Mouse (Mus musculus) forebrain, embryonic 13.5 days (tissue): ENCODE results near the gene Abcc4. TPM values are rescaled to one million over a fixed set of nuclear protein-coding genes. Genes with fewer than 3 reads are reported as not detected.
A peak's percentile ranks its signal among the peaks of the same experiment; 100 is the strongest.

Experiments
- ATAC-seq: fragments of 200-750 bp; cut with Nextera tagmentation; 2 replicates; pipeline ENCODE4 v1.8.0; 2017
- H3K27ac ChIP-seq: fragments of 300-500 bp; sonication (generic); 2 replicates; pipeline ENCODE4 v1.5.1; 2015; ENCODE audit warnings: inconsistent platforms, mild to moderate bottlenecking, moderate library complexity
- H3K27me3 ChIP-seq: fragments of 300-500 bp; sonication (generic); 2 replicates; pipeline ENCODE4 v1.6.1; 2015; ENCODE audit warnings: mild to moderate bottlenecking, inconsistent platforms
- H3K36me3 ChIP-seq: fragments of 300-500 bp; sonication (generic); 2 replicates; pipeline ENCODE4 v1.6.1; 2015; ENCODE audit warnings: mild to moderate bottlenecking, inconsistent platforms; ENCODE audit not compliant: poor library complexity, severe bottlenecking
- H3K4me1 ChIP-seq: fragments of 300-500 bp; sonication (generic); 2 replicates; pipeline ENCODE4 v1.6.1; 2015; ENCODE audit warnings: inconsistent platforms
- H3K4me2 ChIP-seq: fragments of 300-500 bp; sonication (generic); 2 replicates; pipeline ENCODE4 v1.6.1; 2015; ENCODE audit warnings: inconsistent platforms, mild to moderate bottlenecking, moderate library complexity
- H3K4me3 ChIP-seq: fragments of 300-500 bp; sonication (generic); 2 replicates; pipeline ENCODE4 v1.5.1; 2015; ENCODE audit warnings: mild to moderate bottlenecking, inconsistent platforms
- H3K9ac ChIP-seq: fragments of 300-500 bp; sonication (generic); 2 replicates; pipeline ENCODE4 v1.6.1; 2015; ENCODE audit warnings: mild to moderate bottlenecking, inconsistent platforms
- H3K9me3 ChIP-seq: fragments of 300-500 bp; sonication (generic); replicated peaks from 2 replicates; pipeline ENCODE4 v1.6.1; 2016; ENCODE audit warnings: inconsistent platforms
- WGBS: fragments of 180-500 bp; shearing (Covaris S2); methylation state at CpG from one replicate; pipeline ENCODE4 v1.1.7; 2015; 5-methylcytosine and 5-hydroxymethylcytosine counted together
- microRNA-seq: library from miRNA; unstranded; fragments of <30 nt; microRNA quantifications from one replicate; pipeline ENCODE4, GENCODE M21; 2016
- polyA plus RNA-seq: library from polyadenylated mRNA; unstranded; fragments of >200 nt; fragmentation: Nextera tagmentation; extraction: Ambion mirVana; gene quantifications from 2 replicates; pipeline ENCODE4 v1.2.1, GENCODE M21; 2015

The Abcc4 gene
- polyA plus RNA-seq, 1 experiment from 2014 or later: 1.2 TPM

DNA sequence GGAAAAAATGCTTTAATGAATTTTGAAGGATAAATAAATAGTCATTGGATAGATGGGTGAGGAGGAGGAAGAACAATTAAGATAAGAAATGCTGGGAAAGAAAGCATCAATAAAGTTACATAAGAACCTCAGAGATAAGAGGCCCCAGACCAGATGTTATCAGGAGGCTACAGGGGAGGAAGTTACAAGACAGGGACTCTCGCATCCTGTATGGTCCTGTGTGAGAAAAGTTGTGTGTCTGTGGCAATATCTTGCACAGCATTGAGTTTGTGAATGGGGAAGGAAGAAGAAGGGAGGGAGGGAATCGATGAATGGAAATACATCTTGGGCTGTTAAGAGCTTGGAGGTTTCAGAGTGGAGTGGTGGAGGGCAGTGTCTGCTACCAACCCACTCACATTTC lies 240.7 kb downstream of the Abcc4 start:
- Histone ChIP-seq H3K36me3 (no peaks in the 10 kb centered on the region), H3K9me3 (no peaks in the 10 kb centered on the region), H3K27ac (no peak overlapping the region), H3K27me3 (peaks cover 3% of the 10 kb centered on the region; the same call in 1 of the 2 replicates), H3K4me3 (no peak overlapping the region), H3K9ac (no peak overlapping the region), H3K4me1 (no peaks in the 10 kb centered on the region), H3K4me2 (no peak overlapping the region)
- ATAC-seq: no peak
- WGBS: 96% methylated on average over 2 of the region's 2 CpGs

DNA sequence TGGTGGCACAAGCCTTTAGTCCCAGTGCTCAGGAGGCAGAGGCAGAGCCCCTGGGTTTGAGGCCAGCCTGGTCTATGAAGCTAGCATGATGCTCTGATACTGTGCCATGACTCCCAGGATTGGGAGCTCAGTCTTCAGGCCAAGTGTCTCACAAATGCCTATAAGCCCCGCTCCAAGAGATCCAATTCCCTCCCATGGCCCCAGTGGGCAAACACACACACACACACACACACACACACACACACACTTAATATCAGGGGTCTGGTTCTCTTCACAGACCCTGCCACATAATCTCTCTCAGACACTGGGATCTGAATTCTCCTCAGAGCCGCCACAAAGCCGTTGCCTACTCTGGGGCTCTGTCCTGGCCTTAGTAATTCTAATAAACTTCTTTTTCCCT lies 241.6 kb downstream of the Abcc4 start:
- Histone ChIP-seq H3K4me2 (no peak overlapping the region), H3K27ac (no peak overlapping the region), H3K27me3 (no peaks in the 10 kb centered on the region), H3K4me1 (no peaks in the 10 kb centered on the region), H3K4me3 (no peak overlapping the region), H3K9ac (no peak overlapping the region), H3K9me3 (no peaks in the 10 kb centered on the region), H3K36me3 (no peaks in the 10 kb centered on the region)
- 97% methylated on average over 3 of the region's 3 CpGs for WGBS
- no peak for ATAC-seq

DNA sequence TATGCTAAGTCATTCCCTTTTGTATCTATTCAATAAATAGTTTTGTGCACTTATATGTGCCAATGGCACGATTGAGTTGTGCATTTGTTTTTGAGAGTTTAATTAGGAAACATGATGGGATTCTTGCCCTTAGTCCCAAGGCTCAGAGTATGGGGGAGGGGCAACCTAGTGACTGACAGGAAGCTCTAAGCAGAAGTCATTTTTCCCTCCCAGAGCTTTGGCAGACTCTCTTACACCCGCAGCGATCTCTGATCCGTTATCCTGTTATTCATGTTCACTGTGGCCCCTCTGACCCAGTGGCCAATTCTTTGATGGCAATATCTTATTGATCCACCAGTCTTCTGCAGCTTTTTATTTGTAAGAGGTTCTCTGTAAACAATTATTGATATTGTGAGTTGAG lies 253.4 kb downstream of the Abcc4 start:
- no peak overlapping the region for H3K4me2 ChIP-seq
- no peak overlapping the region for H3K4me3 ChIP-seq
- WGBS: 55% methylated on average over 4 of the region's 4 CpGs
- H3K9ac ChIP-seq: no peak overlapping the region
- peaks cover 5% of the 10 kb centered on the region; the same call in 1 of the 2 replicates for H3K4me1 ChIP-seq
- no peak overlapping the region for H3K27ac ChIP-seq
- no peaks in the 10 kb centered on the region for H3K36me3 ChIP-seq
- no peaks in the 10 kb centered on the region for H3K9me3 ChIP-seq
- ATAC-seq: no peak
- no peaks in the 10 kb centered on the region for H3K27me3 ChIP-seq

DNA sequence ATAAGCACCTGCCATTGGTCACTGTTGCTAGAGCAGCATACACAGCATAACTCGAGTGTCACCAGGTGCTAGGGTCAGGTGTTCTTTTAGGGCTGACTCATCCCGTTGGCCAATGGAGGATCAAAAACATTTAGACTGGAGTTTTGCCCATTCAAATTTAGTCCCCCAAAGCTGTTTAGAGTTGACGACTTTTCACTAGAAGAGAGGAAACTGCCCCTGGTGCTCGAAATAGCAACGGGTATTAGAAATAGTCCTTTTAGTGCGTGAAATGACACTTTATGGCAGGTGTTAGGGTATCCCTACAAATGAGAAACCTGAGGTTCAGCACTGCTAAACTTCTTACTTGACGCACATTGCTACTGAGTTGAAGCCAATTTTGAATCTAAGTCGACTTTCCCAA lies 265.9 kb downstream of the Abcc4 start:
- peaks cover 19% of the 10 kb centered on the region for H3K4me1 ChIP-seq
- no peak overlapping the region for H3K27ac ChIP-seq
- no peak overlapping the region for H3K4me2 ChIP-seq
- no peak overlapping the region for H3K4me3 ChIP-seq
- no peak for ATAC-seq
- no peaks in the 10 kb centered on the region for H3K9me3 ChIP-seq
- 87% methylated on average over 8 of the region's 8 CpGs for WGBS
- no peak overlapping the region for H3K9ac ChIP-seq
- H3K36me3 ChIP-seq: no peaks in the 10 kb centered on the region
- H3K27me3 ChIP-seq: peaks cover 62% of the 10 kb centered on the region

DNA sequence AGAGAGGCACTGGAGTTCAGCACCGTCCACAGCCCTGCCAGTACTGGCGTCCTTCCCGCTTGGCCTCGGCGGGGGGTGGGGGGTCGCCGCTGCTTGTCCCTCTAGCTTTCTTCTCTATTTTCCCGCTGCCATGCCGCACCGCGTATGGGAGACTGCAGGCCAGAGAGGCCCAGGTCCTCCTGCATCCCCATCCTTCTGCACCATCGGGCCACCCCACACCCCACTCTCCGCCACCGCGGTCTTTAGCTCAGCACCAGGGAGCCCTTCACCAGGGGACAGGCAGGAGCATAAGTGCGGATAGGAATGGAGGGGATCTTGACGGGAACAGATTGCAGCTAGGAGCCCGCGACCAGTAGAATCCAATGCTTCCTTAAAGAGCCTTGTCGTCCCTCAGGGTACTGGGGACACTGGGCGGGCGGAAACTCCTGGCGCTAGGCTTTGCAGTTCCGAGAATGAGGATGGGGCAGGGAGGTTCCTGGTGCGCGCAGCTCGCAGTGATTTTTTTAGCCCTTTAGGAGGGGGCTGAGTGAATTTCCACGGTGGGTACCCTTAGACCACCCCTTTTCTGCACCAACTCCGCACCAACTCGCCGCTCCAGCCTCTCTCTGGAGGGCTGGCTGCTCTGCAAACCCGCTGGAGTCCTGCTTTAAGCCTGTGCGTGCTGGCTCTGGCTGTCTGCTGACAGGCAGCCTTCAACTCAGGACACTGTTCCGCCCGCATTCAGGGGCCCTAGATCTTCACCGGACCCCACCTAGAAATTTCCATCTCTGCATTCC lies 268.7 kb downstream of the Abcc4 start:
- peak overlapping the region; percentile 70 for H3K9ac ChIP-seq
- WGBS: under 1% methylated on average over 36 of the region's 36 CpGs
- H3K36me3 ChIP-seq: no peaks in the 10 kb centered on the region
- H3K9me3 ChIP-seq: no peaks in the 10 kb centered on the region
- peak overlapping the region; percentile 90 for H3K4me2 ChIP-seq
- no peak overlapping the region for H3K27ac ChIP-seq
- H3K27me3 ChIP-seq: peaks cover 78% of the 10 kb centered on the region
- peak; percentile 81 for ATAC-seq
- peak overlapping the region; percentile 52 for H3K4me3 ChIP-seq
- H3K4me1 ChIP-seq: peaks cover 21% of the 10 kb centered on the region

DNA sequence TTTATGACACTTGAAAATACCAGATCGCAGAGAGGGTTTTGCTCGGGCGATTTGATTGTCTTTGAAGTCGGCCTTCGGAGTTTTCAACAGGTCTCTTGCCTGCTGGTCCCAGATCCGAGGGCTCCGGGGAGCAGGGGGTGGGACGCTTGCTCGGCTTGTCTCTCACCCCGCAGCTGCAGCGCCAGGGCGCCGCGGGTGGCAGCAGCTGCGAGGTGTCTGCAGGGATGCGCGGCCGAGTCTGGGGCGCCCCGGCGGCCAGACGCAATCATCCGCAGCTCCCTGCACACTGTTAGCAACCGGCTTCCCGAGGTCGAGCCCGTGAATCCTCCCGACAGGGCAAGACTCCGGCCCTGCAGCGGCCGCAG lies 269.2 kb downstream of the Abcc4 start:
- peaks cover 76% of the 10 kb centered on the region for H3K27me3 ChIP-seq
- H3K36me3 ChIP-seq: no peaks in the 10 kb centered on the region
- peaks cover 21% of the 10 kb centered on the region for H3K4me1 ChIP-seq
- H3K27ac ChIP-seq: no peak overlapping the region
- peak overlapping the region; percentile 90 for H3K4me2 ChIP-seq
- no peaks in the 10 kb centered on the region for H3K9me3 ChIP-seq
- peak overlapping the region; percentile 52 for H3K4me3 ChIP-seq
- peak; percentile 90 for ATAC-seq
- H3K9ac ChIP-seq: peak overlapping the region; percentile 70
- WGBS: under 1% methylated on average over 23 of the region's 31 CpGs

DNA sequence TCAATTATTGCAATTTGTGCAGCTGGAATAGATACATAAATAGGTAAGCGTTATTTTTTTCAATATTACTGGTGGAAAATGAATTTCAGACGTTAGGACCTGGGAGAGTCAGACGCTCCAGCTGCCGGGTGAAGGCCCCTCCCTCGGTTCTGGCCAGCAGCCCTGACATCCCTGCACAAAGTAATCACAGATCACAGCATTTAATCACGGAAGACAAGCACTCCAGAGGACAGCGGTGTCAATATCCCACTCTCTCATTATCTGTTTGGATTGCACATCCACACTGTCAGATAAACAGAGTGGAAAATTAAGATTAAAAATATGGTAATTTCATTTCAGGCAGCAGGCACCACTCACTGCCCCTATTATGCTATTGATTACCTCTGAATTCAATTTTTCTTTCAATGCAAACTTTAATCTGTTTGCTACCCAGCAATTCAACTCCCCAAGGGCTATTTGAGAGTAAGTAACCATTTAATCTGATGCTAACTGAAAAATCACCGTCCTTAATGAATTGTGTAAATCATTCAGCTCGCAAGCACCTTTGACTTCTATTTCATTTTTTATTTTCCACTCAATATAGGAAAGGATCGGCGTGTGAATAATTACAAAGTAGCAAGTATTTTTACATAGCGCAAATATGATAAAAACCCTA lies 270.2 kb downstream of the Abcc4 start:
- Histone ChIP-seq H3K4me3 (no peak overlapping the region), H3K9me3 (no peaks in the 10 kb centered on the region), H3K4me1 (peaks cover 21% of the 10 kb centered on the region), H3K36me3 (no peaks in the 10 kb centered on the region), H3K9ac (no peak overlapping the region), H3K4me2 (no peak overlapping the region), H3K27me3 (peaks cover 74% of the 10 kb centered on the region), H3K27ac (no peak overlapping the region)
- WGBS: 12% methylated on average over 12 of the region's 12 CpGs
- ATAC-seq: no peak

DNA sequence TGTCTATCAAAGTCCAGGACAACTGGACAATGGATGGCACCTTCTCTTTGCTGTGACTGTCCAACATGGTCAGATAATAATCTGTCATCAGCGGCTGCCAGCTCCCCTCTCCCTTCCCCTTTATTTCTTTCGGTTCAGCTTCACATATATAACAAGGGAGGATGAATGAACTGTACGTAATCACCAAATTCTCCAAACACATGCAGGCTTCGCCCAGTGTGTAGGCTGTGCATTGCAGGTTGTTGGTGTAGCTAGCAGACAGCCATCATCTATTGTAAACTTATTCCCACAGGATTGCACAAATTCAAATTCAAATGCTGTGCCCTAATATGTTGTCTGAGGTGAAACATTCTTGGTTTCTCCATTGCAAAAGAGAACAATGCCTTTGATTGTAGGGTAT lies 271.2 kb downstream of the Abcc4 start:
- Histone ChIP-seq H3K36me3 (no peaks in the 10 kb centered on the region), H3K9ac (no peak overlapping the region), H3K4me1 (peaks cover 21% of the 10 kb centered on the region), H3K4me2 (no peak overlapping the region), H3K27ac (no peak overlapping the region), H3K9me3 (no peaks in the 10 kb centered on the region), H3K4me3 (no peak overlapping the region), H3K27me3 (peaks cover 71% of the 10 kb centered on the region)
- 61% methylated on average over 4 of the region's 4 CpGs for WGBS
- ATAC-seq: no peak

DNA sequence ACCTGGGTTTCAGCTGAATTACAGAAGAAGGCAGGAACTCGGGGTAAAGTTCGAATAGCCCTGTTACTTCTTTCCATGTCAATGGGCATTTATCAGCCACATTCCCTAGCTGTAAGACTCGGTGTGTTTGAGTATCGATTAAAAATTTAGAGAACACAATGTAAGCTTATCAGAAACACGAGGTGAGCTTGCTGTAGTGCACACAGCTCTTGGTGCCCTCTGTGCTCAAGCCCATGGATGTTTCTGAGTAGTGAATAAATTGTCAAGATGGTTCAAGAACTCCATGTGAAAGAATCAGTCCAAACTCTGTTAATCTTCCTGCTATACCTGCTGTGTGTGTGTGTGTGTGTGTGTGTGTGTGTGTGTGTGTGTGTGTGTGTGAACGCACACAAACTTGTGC lies 272.2 kb downstream of the Abcc4 start:
- 13% methylated on average over 6 of the region's 6 CpGs for WGBS
- Histone ChIP-seq H3K4me2 (no peak overlapping the region), H3K27me3 (peaks cover 61% of the 10 kb centered on the region), H3K27ac (no peak overlapping the region), H3K4me3 (no peak overlapping the region), H3K9ac (no peak overlapping the region), H3K4me1 (peaks cover 21% of the 10 kb centered on the region), H3K9me3 (no peaks in the 10 kb centered on the region), H3K36me3 (no peaks in the 10 kb centered on the region)
- no peak for ATAC-seq

Small RNA genes lying within 50 kb of the gene (microRNA-seq; reads per million reads assigned to microRNA genes)
- not detected for gene Mir6391

Other genes with a start within 250 kb of the Abcc4 start
- 0.57 and 0.77 TPM in 2 replicates for gene Cldn10, start 81.7 kb upstream of the Abcc4 start, polyA plus RNA-seq
- gene Dzip1, start 219.2 kb upstream of the Abcc4 start, polyA plus RNA-seq: 27.2 and 28.1 TPM in 2 replicates
- 17.4 and 17.5 TPM in 2 replicates for gene Dnajc3, start 231.8 kb upstream of the Abcc4 start, polyA plus RNA-seq